Mouse (Mus musculus) midbrain, postnatal 0 days (tissue): ENCODE data around the gene Aurkaip1. TPM values are rescaled to one million over a fixed set of nuclear protein-coding genes. Genes with fewer than 3 reads are reported as not detected.

Source experiments
- ATAC-seq: fragments of 200-750 bp; cut with Nextera tagmentation; 2 replicates; pipeline ENCODE4 v1.8.0; 2017; ENCODE audit warnings: moderate number of reproducible peaks, mild to moderate bottlenecking, moderate TSS enrichment, moderate library complexity; ENCODE audit not compliant: low FRiP score
- DNase-seq: peaks from one replicate; pipeline ENCODE4 v3.0.0-alpha.2; 2015; ENCODE audit warnings: low spot score
- H3K27ac ChIP-seq: fragments of 300-500 bp; sonication (generic); 2 replicates; pipeline ENCODE4 v1.5.1; 2014; ENCODE audit warnings: low read depth, mild to moderate bottlenecking, low read length, mixed read lengths
- H3K27me3 ChIP-seq: fragments of 300-500 bp; sonication (generic); 2 replicates; pipeline ENCODE4 v1.6.1; 2014; ENCODE audit warnings: low read length, control low read depth, mixed read lengths; ENCODE audit not compliant: insufficient read depth
- H3K36me3 ChIP-seq: fragments of 300-500 bp; sonication (generic); 2 replicates; pipeline ENCODE4 v1.6.1; 2014; ENCODE audit warnings: low read length, control low read depth, mixed read lengths; ENCODE audit not compliant: insufficient read depth
- H3K4me1 ChIP-seq: fragments of 300-500 bp; sonication (generic); 2 replicates; pipeline ENCODE4 v1.6.1; 2014; ENCODE audit warnings: mild to moderate bottlenecking, control low read depth, antibody characterized with exemption, low read length, mixed read lengths; ENCODE audit not compliant: insufficient read depth
- H3K4me2 ChIP-seq: fragments of 300-500 bp; sonication (generic); 2 replicates; pipeline ENCODE4 v1.6.1; 2014; ENCODE audit warnings: low read depth, mild to moderate bottlenecking, low read length, mixed read lengths; ENCODE audit not compliant: poor library complexity, severe bottlenecking
- H3K4me3 ChIP-seq: fragments of 300-500 bp; sonication (generic); 2 replicates; pipeline ENCODE4 v1.5.1; 2014; ENCODE audit warnings: low read depth, mild to moderate bottlenecking, low read length, moderate library complexity
- H3K9ac ChIP-seq: fragments of 300-500 bp; sonication (generic); replicated peaks from 2 replicates; pipeline ENCODE4 v1.6.1; 2014; ENCODE audit warnings: mild to moderate bottlenecking, low read length, moderate library complexity, mixed read lengths; ENCODE audit not compliant: poor library complexity, severe bottlenecking
- H3K9me3 ChIP-seq: fragments of 300-500 bp; sonication (generic); 2 replicates; pipeline ENCODE4 v1.6.1; 2016; ENCODE audit warnings: low read length, control low read depth
- CTCF ChIP-seq: IDR thresholded peaks from 2 replicates; pipeline ENCODE4 v1.5.1; 2016; ENCODE audit warnings: antibody characterized with exemption, mild to moderate bottlenecking
- WGBS: fragments of 180-500 bp; shearing (Covaris S2); extraction: QIAGEN DNeasy Blood & Tissue Kit; methylation state at CpG from one replicate; pipeline ENCODE4 v1.1.7; 2014; 5-methylcytosine and 5-hydroxymethylcytosine counted together
- microRNA-seq: library from miRNA; unstranded; fragments of <30 nt; microRNA quantifications from one replicate; pipeline ENCODE4, GENCODE M21; 2016; ENCODE audit warnings: borderline number of aligned reads
- polyA plus RNA-seq: library from polyadenylated mRNA; unstranded; fragments of >200 nt; fragmentation: Nextera tagmentation; extraction: Ambion mirVana; gene quantifications from 2 replicates; pipeline ENCODE4 v1.2.1, GENCODE M21; 2015
- total RNA-seq: library from RNA; depleted of rRNA; stranded (reverse); fragments of >200 nt; gene quantifications from 2 replicates; pipeline ENCODE4 v1.2.3, GENCODE M21; 2014; rRNA removed

Gene Aurkaip1
- total and polyA plus RNA-seq, 2 experiments from 2014 or later = 90.9 to 155 TPM

- Histone ChIP-seq H3K27ac (no peak overlapping the region), H3K9ac (no peak overlapping the region), H3K27me3 (no peaks in the 10 kb centered on the region), H3K9me3 (no peaks in the 10 kb centered on the region), H3K4me1 (peaks cover 6% of the 10 kb centered on the region; the same call in 1 of the 2 replicates), H3K4me3 (no peak overlapping the region), H3K36me3 (peaks cover 33% of the 10 kb centered on the region), H3K4me2 (no peak overlapping the region)
- no peak for TF ChIP-seq CTCF
- DNase-seq (no peak), ATAC-seq (no peak)
- WGBS = 96% methylated on average over 7 of the region's 7 CpGs
These were observed 40.3 kb downstream of the Aurkaip1 start for GRCm38 (mm10) chr4:155871404-155871803.

Small RNAs within 50 kb of the gene (microRNA-seq; reads per million reads assigned to microRNA genes)
- not detected for gene Gm27743

Other genes with a start within 250 kb of the Aurkaip1 start
- gene Slc35e2, start 229.9 kb upstream of the Aurkaip1 start, total RNA-seq = 65.1 and 74.9 TPM in 2 replicates
- gene Slc35e2, start 229.9 kb upstream of the Aurkaip1 start, polyA plus RNA-seq = 14.7 and 14.8 TPM in 2 replicates
- gene Cdk11b, start 206.4 kb upstream of the Aurkaip1 start, total RNA-seq = 15.2 and 25.3 TPM in 2 replicates
- 60.2 and 64.1 TPM in 2 replicates for gene Cdk11b, start 206.4 kb upstream of the Aurkaip1 start, polyA plus RNA-seq
- not detected in 2 replicates for gene Gm10563, start 185.9 kb upstream of the Aurkaip1 start, total RNA-seq
- not detected in 2 replicates for gene Gm10563, start 185.9 kb upstream of the Aurkaip1 start, polyA plus RNA-seq
- gene Mmp23, start 177.9 kb upstream of the Aurkaip1 start, total RNA-seq = 4.1 and 6.4 TPM in 2 replicates
- 4.4 and 5.6 TPM in 2 replicates for gene Mmp23, start 177.9 kb upstream of the Aurkaip1 start, polyA plus RNA-seq
- 115 and 118 TPM in 2 replicates for gene Mib2, start 162.1 kb upstream of the Aurkaip1 start, total RNA-seq
- gene Mib2, start 162.1 kb upstream of the Aurkaip1 start, polyA plus RNA-seq = 49.3 and 49.5 TPM in 2 replicates
- 43.8 and 46.4 TPM in 2 replicates for gene Fndc10, start 136.9 kb upstream of the Aurkaip1 start, total RNA-seq
- gene Fndc10, start 136.9 kb upstream of the Aurkaip1 start, polyA plus RNA-seq = 24.3 and 27.4 TPM in 2 replicates
- 84.1 and 90.7 TPM in 2 replicates for gene Ssu72, start 126.5 kb upstream of the Aurkaip1 start, total RNA-seq
- 152 and 153 TPM in 2 replicates for gene Ssu72, start 126.5 kb upstream of the Aurkaip1 start, polyA plus RNA-seq
- 51.0 and 78.0 TPM in 2 replicates for gene Tmem240, start 96.5 kb upstream of the Aurkaip1 start, total RNA-seq
- gene Tmem240, start 96.5 kb upstream of the Aurkaip1 start, polyA plus RNA-seq = 34.9 and 37.9 TPM in 2 replicates
- gene Atad3a, start 70.2 kb upstream of the Aurkaip1 start, total RNA-seq = 52.6 and 69.1 TPM in 2 replicates
- 65.9 and 69.9 TPM in 2 replicates for gene Atad3a, start 70.2 kb upstream of the Aurkaip1 start, polyA plus RNA-seq
- gene Vwa1, start 56.6 kb upstream of the Aurkaip1 start, total RNA-seq = 42.1 and 42.5 TPM in 2 replicates
- 25.5 and 28.7 TPM in 2 replicates for gene Vwa1, start 56.6 kb upstream of the Aurkaip1 start, polyA plus RNA-seq
- 0.66 and 1.6 TPM in 2 replicates for gene Tmem88b, start 45.4 kb upstream of the Aurkaip1 start, total RNA-seq
- 0.56 and 0.65 TPM in 2 replicates for gene Tmem88b, start 45.4 kb upstream of the Aurkaip1 start, polyA plus RNA-seq
- gene Ankrd65, start 40.8 kb upstream of the Aurkaip1 start, total RNA-seq = not detected in 2 replicates
- gene Ankrd65, start 40.8 kb upstream of the Aurkaip1 start, polyA plus RNA-seq = not detected in 2 replicates
- gene Mrpl20, start 28.4 kb upstream of the Aurkaip1 start, total RNA-seq = 111 and 123 TPM in 2 replicates
- 279 and 316 TPM in 2 replicates for gene Mrpl20, start 28.4 kb upstream of the Aurkaip1 start, polyA plus RNA-seq
- 66.3 and 112 TPM in 2 replicates for gene Ccnl2, start 18.8 kb upstream of the Aurkaip1 start, total RNA-seq
- 78.6 and 88.8 TPM in 2 replicates for gene Ccnl2, start 18.8 kb upstream of the Aurkaip1 start, polyA plus RNA-seq
- 35.5 and 37.2 TPM in 2 replicates for gene Mxra8, start 8.4 kb downstream of the Aurkaip1 start, total RNA-seq
- 27.2 and 32.7 TPM in 2 replicates for gene Mxra8, start 8.4 kb downstream of the Aurkaip1 start, polyA plus RNA-seq
- 141 and 156 TPM in 2 replicates for gene Dvl1, start 16.1 kb downstream of the Aurkaip1 start, total RNA-seq
- gene Dvl1, start 16.1 kb downstream of the Aurkaip1 start, polyA plus RNA-seq = 17.5 TPM in 2 replicates
- 0.38 and 1.2 TPM in 2 replicates for gene Tas1r3, start 32.1 kb downstream of the Aurkaip1 start, total RNA-seq
- 0.12 and 0.22 TPM in 2 replicates for gene Tas1r3, start 32.1 kb downstream of the Aurkaip1 start, polyA plus RNA-seq
- 35.3 and 43.7 TPM in 2 replicates for gene Cptp, start 38.2 kb downstream of the Aurkaip1 start, total RNA-seq
- 27.3 and 32.1 TPM in 2 replicates for gene Cptp, start 38.2 kb downstream of the Aurkaip1 start, polyA plus RNA-seq
- 45.0 and 56.0 TPM in 2 replicates for gene Ints11, start 38.3 kb downstream of the Aurkaip1 start, total RNA-seq
- gene Ints11, start 38.3 kb downstream of the Aurkaip1 start, polyA plus RNA-seq = 53.6 and 56.0 TPM in 2 replicates
- gene Pusl1, start 60.5 kb downstream of the Aurkaip1 start, total RNA-seq = 71.9 and 95.9 TPM in 2 replicates
- 54.3 and 54.5 TPM in 2 replicates for gene Pusl1, start 60.5 kb downstream of the Aurkaip1 start, polyA plus RNA-seq
- 82.6 and 99.3 TPM in 2 replicates for gene Acap3, start 60.5 kb downstream of the Aurkaip1 start, total RNA-seq
- gene Acap3, start 60.5 kb downstream of the Aurkaip1 start, polyA plus RNA-seq = 63.3 and 64.5 TPM in 2 replicates
- gene Ube2j2, start 112.6 kb downstream of the Aurkaip1 start, total RNA-seq = 76.5 and 82.0 TPM in 2 replicates
- gene Ube2j2, start 112.6 kb downstream of the Aurkaip1 start, polyA plus RNA-seq = 125 and 138 TPM in 2 replicates
- gene C1qtnf12, start 131.0 kb downstream of the Aurkaip1 start, total RNA-seq = 11.7 and 13.3 TPM in 2 replicates
- 11.7 and 14.8 TPM in 2 replicates for gene C1qtnf12, start 131.0 kb downstream of the Aurkaip1 start, polyA plus RNA-seq
- gene B3galt6, start 161.4 kb downstream of the Aurkaip1 start, total RNA-seq = 52.5 and 57.2 TPM in 2 replicates
- 31.1 and 32.2 TPM in 2 replicates for gene B3galt6, start 161.4 kb downstream of the Aurkaip1 start, polyA plus RNA-seq
- gene Sdf4, start 161.6 kb downstream of the Aurkaip1 start, total RNA-seq = 84.8 and 105 TPM in 2 replicates
- gene Sdf4, start 161.6 kb downstream of the Aurkaip1 start, polyA plus RNA-seq = 111 and 112 TPM in 2 replicates
- gene Tnfrsf4, start 182.6 kb downstream of the Aurkaip1 start, total RNA-seq = 0.66 and 1.4 TPM in 2 replicates
- gene Tnfrsf4, start 182.6 kb downstream of the Aurkaip1 start, polyA plus RNA-seq = 0.54 and 0.78 TPM in 2 replicates
- not detected in 2 replicates for gene Tnfrsf18, start 194.9 kb downstream of the Aurkaip1 start, total RNA-seq
- 1.5 and 2.2 TPM in 2 replicates for gene Tnfrsf18, start 194.9 kb downstream of the Aurkaip1 start, polyA plus RNA-seq
- gene Ttll10, start 228.1 kb downstream of the Aurkaip1 start, total RNA-seq = 1.9 TPM in 1 of 2 replicates, not detected in the other
- not detected in 2 replicates for gene Ttll10, start 228.1 kb downstream of the Aurkaip1 start, polyA plus RNA-seq